Mouse (Mus musculus): Measurements from ENCODE around the gene Hey2.
A peak's percentile ranks its signal among the peaks of the same experiment; 100 is the strongest.

The Hey2 gene

GRCm38 (mm10) chr10:30842643-30843437, at the start of gene Hey2:
Hey2 (minus strand) TSS chr10:30842801.
- DNase-seq (ENCODE audit: low spot score): peak; percentile 98

GRCm38 (mm10) chr10:30883085-30883760, 40.6 kb upstream of the Hey2 start:
- DNase-seq (ENCODE audit: low spot score): peak; percentile 24

GRCm38 (mm10) chr10:30881109-30881508, 38.5 kb upstream of the Hey2 start:
- no peak for DNase-seq (ENCODE audit: low spot score)

- DNase-seq (ENCODE audit: low spot score): peak; percentile 32
These were observed 2.7 kb upstream of the Hey2 start for GRCm38 (mm10) chr10:30845101-30845825.

GRCm38 (mm10) chr10:30844191-30845010, 1.8 kb upstream of the Hey2 start:
- peak; percentile 76 for DNase-seq (ENCODE audit: low spot score)

- DNase-seq (ENCODE audit: low spot score): no peak
These were observed 1.0 kb upstream of the Hey2 start for GRCm38 (mm10) chr10:30843438-30844190.

GRCm38 (mm10) chr10:30842228-30842627, 373 bp downstream of the Hey2 start:
- DNase-seq (ENCODE audit: low spot score): no peak

GRCm38 (mm10) chr10:30840824-30841223, 1.8 kb downstream of the Hey2 start:
- no peak for DNase-seq (ENCODE audit: low spot score)

GRCm38 (mm10) chr10:30838188-30838587, 4.4 kb downstream of the Hey2 start:
- DNase-seq (ENCODE audit: low spot score): peak; percentile 65

GRCm38 (mm10) chr10:30825049-30825448, 17.6 kb downstream of the Hey2 start:
- DNase-seq (ENCODE audit: low spot score): peak; percentile 77

GRCm38 (mm10) chr10:30810967-30811293, 31.7 kb downstream of the Hey2 start:
- DNase-seq (ENCODE audit: low spot score): peak; percentile 92

GRCm38 (mm10) chr10:30810247-30810966, 32.2 kb downstream of the Hey2 start:
- DNase-seq (ENCODE audit: low spot score): peak; percentile 18

GRCm38 (mm10) chr10:30803587-30804253, 38.9 kb downstream of the Hey2 start:
- no peak for DNase-seq (ENCODE audit: low spot score)

GRCm38 (mm10) chr10:30802681-30803586, 39.7 kb downstream of the Hey2 start, which contains the start of gene Ncoa7:
Ncoa7 (minus strand) TSS chr10:30803326.
- peak; percentile 80 for DNase-seq (ENCODE audit: low spot score)

- DNase-seq (ENCODE audit: low spot score): peak; percentile 62
These were observed 40.6 kb downstream of the Hey2 start for GRCm38 (mm10) chr10:30802033-30802432.

- no peak for DNase-seq (ENCODE audit: low spot score)
These were observed 42.7 kb downstream of the Hey2 start for GRCm38 (mm10) chr10:30799713-30800450.

- no peak for DNase-seq (ENCODE audit: low spot score)
These were observed 45.9 kb downstream of the Hey2 start for GRCm38 (mm10) chr10:30796469-30797261.

Measured in embryo, embryonic 10.5 days (tissue).